Mouse (Mus musculus) hindbrain, embryonic 10.5 days (tissue): ENCODE measurements around the gene Gje1. TPM values are rescaled to one million over a fixed set of nuclear protein-coding genes. Genes with fewer than 3 reads are reported as not detected.

ENCODE experiments used
- DNase-seq: peaks from one replicate; pipeline ENCODE4 v3.0.0-alpha.2; 2017; ENCODE audit warnings: low spot score
- H3K27ac ChIP-seq: fragments of 300-500 bp; sonication (generic); 2 replicates; pipeline ENCODE4 v1.5.1; 2016; ENCODE audit warnings: mild to moderate bottlenecking, moderate library complexity
- H3K27me3 ChIP-seq: fragments of 300-500 bp; sonication (generic); 2 replicates; pipeline ENCODE4 v1.6.1; 2016; ENCODE audit warnings: mild to moderate bottlenecking; ENCODE audit not compliant: poor library complexity, insufficient read depth, severe bottlenecking
- H3K36me3 ChIP-seq: fragments of 300-500 bp; sonication (generic); 2 replicates; pipeline ENCODE4 v1.6.1; 2016; ENCODE audit warnings: mild to moderate bottlenecking, moderate library complexity
- H3K4me1 ChIP-seq: fragments of 300-500 bp; sonication (generic); replicated peaks from 2 replicates; pipeline ENCODE4 v1.6.1; 2016; ENCODE audit warnings: mild to moderate bottlenecking
- H3K4me3 ChIP-seq: fragments of 300-500 bp; sonication (generic); 2 replicates; pipeline ENCODE4 v1.5.1; 2016; ENCODE audit warnings: mild to moderate bottlenecking, moderate library complexity
- H3K9me3 ChIP-seq: fragments of 300-500 bp; sonication (generic); 2 replicates; pipeline ENCODE4 v1.6.1; 2016; ENCODE audit warnings: mild to moderate bottlenecking, moderate library complexity
- WGBS: fragments of 180-500 bp; shearing (Covaris S2); methylation state at CpG from one replicate; pipeline ENCODE4 v1.1.7; 2016; 5-methylcytosine and 5-hydroxymethylcytosine counted together
- polyA plus RNA-seq: library from polyadenylated mRNA; unstranded; fragments of >200 nt; fragmentation: Nextera tagmentation; extraction: Ambion mirVana; gene quantifications from 2 replicates; pipeline ENCODE4 v1.2.1, GENCODE M21; 2016

Gene Gje1
- polyA plus RNA-seq, result 0.11 TPM in 1 of 2 replicates, not detected in the other

- Histone ChIP-seq H3K27me3 (no peaks in the 10 kb centered on the region), H3K9me3 (no peaks in the 10 kb centered on the region), H3K4me3 (no peak within 1 kb of the TSS), H3K4me1 (no peaks in the 10 kb centered on the region), H3K27ac (no peak within 1 kb of the TSS), H3K36me3 (no peaks in the 10 kb centered on the region)
- DNase-seq, result no peak
- WGBS, result 55% methylated on average over 3 of the region's 3 CpGs
Measured at GRCm38 (mm10) chr10:14718114-14718513, at the start of gene Gje1. Gje1 (minus strand) TSS chr10:14718214.

- Histone ChIP-seq H3K4me3 (peak overlapping the region; percentile 53), H3K4me1 (peaks cover 4% of the 10 kb centered on the region; the same call in 1 of the 2 replicates), H3K9me3 (no peaks in the 10 kb centered on the region), H3K27ac (no peak overlapping the region), H3K36me3 (no peaks in the 10 kb centered on the region), H3K27me3 (peaks cover 14% of the 10 kb centered on the region)
- 26% methylated on average over 8 of the region's 8 CpGs for WGBS
- no peak for DNase-seq
Measured at GRCm38 (mm10) chr10:14760618-14761017, 42.6 kb upstream of the Gje1 start.

GRCm38 (mm10) chr10:14759665-14760558, 41.9 kb upstream of the Gje1 start:
- H3K9me3 ChIP-seq, result no peaks in the 10 kb centered on the region
- WGBS, result 3% methylated on average over 35 of the region's 35 CpGs
- H3K27ac ChIP-seq, result no peak overlapping the region
- H3K27me3 ChIP-seq, result peaks cover 14% of the 10 kb centered on the region
- DNase-seq, result peak; percentile 25
- peaks cover 4% of the 10 kb centered on the region; the same call in 1 of the 2 replicates for H3K4me1 ChIP-seq
- no peaks in the 10 kb centered on the region for H3K36me3 ChIP-seq
- H3K4me3 ChIP-seq, result peak overlapping the region; percentile 53

- DNase-seq, result no peak
- H3K36me3 ChIP-seq, result no peaks in the 10 kb centered on the region
- H3K4me3 ChIP-seq, result no peak overlapping the region
- H3K27ac ChIP-seq, result no peak overlapping the region
- no peaks in the 10 kb centered on the region for H3K27me3 ChIP-seq
- 9% methylated on average over 2 of the region's 2 CpGs for WGBS
- H3K4me1 ChIP-seq, result no peaks in the 10 kb centered on the region
- no peaks in the 10 kb centered on the region for H3K9me3 ChIP-seq
Measured at GRCm38 (mm10) chr10:14734285-14734684, 16.3 kb upstream of the Gje1 start.

GRCm38 (mm10) chr10:14725671-14726070, 7.7 kb upstream of the Gje1 start:
- no peaks in the 10 kb centered on the region for H3K36me3 ChIP-seq
- H3K4me3 ChIP-seq, result no peak overlapping the region
- H3K27ac ChIP-seq, result no peak overlapping the region
- DNase-seq, result no peak
- 79% methylated on average over 9 of the region's 9 CpGs for WGBS
- H3K27me3 ChIP-seq, result no peaks in the 10 kb centered on the region
- H3K4me1 ChIP-seq, result no peaks in the 10 kb centered on the region
- H3K9me3 ChIP-seq, result no peaks in the 10 kb centered on the region

GRCm38 (mm10) chr10:14705072-14706066, 12.6 kb downstream of the Gje1 start, which contains the start of the genes Vta1 and Nmbr:
Vta1 (minus strand) TSS chr10:14705560.
Nmbr (plus strand) TSS chr10:14705591.
- Histone ChIP-seq H3K4me1 (peaks cover 25% of the 10 kb centered on the region), H3K27me3 (no peaks in the 10 kb centered on the region), H3K9me3 (no peaks in the 10 kb centered on the region), H3K27ac (peak within 1 kb of the TSS; percentile 92), H3K36me3 (no peaks in the 10 kb centered on the region), H3K4me3 (peak within 1 kb of the TSS; percentile 88)
- peak; percentile 96 for DNase-seq
- under 1% methylated on average over 50 of the region's 50 CpGs for WGBS

GRCm38 (mm10) chr10:14703830-14704420, 14.1 kb downstream of the Gje1 start:
- H3K4me1 ChIP-seq, result peaks cover 25% of the 10 kb centered on the region
- 59% methylated on average over 4 of the region's 4 CpGs for WGBS
- no peaks in the 10 kb centered on the region for H3K36me3 ChIP-seq
- H3K27me3 ChIP-seq, result no peaks in the 10 kb centered on the region
- H3K4me3 ChIP-seq, result peak overlapping the region; percentile 88
- H3K9me3 ChIP-seq, result no peaks in the 10 kb centered on the region
- no peak for DNase-seq
- H3K27ac ChIP-seq, result peak overlapping the region; percentile 92

GRCm38 (mm10) chr10:14703239-14703638, 14.8 kb downstream of the Gje1 start:
- DNase-seq, result no peak
- H3K4me1 ChIP-seq, result peaks cover 26% of the 10 kb centered on the region
- peak overlapping the region; percentile 88 for H3K4me3 ChIP-seq
- H3K9me3 ChIP-seq, result no peaks in the 10 kb centered on the region
- 50% methylated on average over 1 of the region's 1 CpGs for WGBS
- no peaks in the 10 kb centered on the region for H3K27me3 ChIP-seq
- H3K36me3 ChIP-seq, result no peaks in the 10 kb centered on the region
- peak overlapping the region; percentile 92 for H3K27ac ChIP-seq

GRCm38 (mm10) chr10:14690349-14690748, 27.7 kb downstream of the Gje1 start:
- Histone ChIP-seq H3K4me3 (no peak overlapping the region), H3K36me3 (peaks cover 22% of the 10 kb centered on the region), H3K4me1 (no peaks in the 10 kb centered on the region), H3K27ac (no peak overlapping the region), H3K27me3 (no peaks in the 10 kb centered on the region), H3K9me3 (peaks cover 7% of the 10 kb centered on the region; the same call in 1 of the 2 replicates)
- 84% methylated on average over 3 of the region's 3 CpGs for WGBS
- DNase-seq, result no peak

GRCm38 (mm10) chr10:14688785-14689442, 29.1 kb downstream of the Gje1 start:
- Histone ChIP-seq H3K36me3 (peaks cover 35% of the 10 kb centered on the region), H3K9me3 (peaks cover 7% of the 10 kb centered on the region; the same call in 1 of the 2 replicates), H3K4me1 (no peaks in the 10 kb centered on the region), H3K27ac (no peak overlapping the region), H3K27me3 (no peaks in the 10 kb centered on the region), H3K4me3 (no peak overlapping the region)
- 94% methylated on average over 6 of the region's 6 CpGs for WGBS
- no peak for DNase-seq

- Histone ChIP-seq H3K9me3 (peaks cover 7% of the 10 kb centered on the region; the same call in 1 of the 2 replicates), H3K27ac (no peak overlapping the region), H3K4me3 (no peak overlapping the region), H3K4me1 (no peaks in the 10 kb centered on the region), H3K27me3 (no peaks in the 10 kb centered on the region), H3K36me3 (peaks cover 42% of the 10 kb centered on the region)
- 98% methylated on average over 1 of the region's 1 CpGs for WGBS
- DNase-seq, result no peak
Measured at GRCm38 (mm10) chr10:14685663-14686062, 32.4 kb downstream of the Gje1 start.

- 96% methylated on average over 2 of the region's 2 CpGs for WGBS
- no peaks in the 10 kb centered on the region for H3K4me1 ChIP-seq
- peaks cover 42% of the 10 kb centered on the region for H3K36me3 ChIP-seq
- no peak overlapping the region for H3K4me3 ChIP-seq
- no peak for DNase-seq
- H3K27me3 ChIP-seq, result no peaks in the 10 kb centered on the region
- no peak overlapping the region for H3K27ac ChIP-seq
- H3K9me3 ChIP-seq, result no peaks in the 10 kb centered on the region
Measured at GRCm38 (mm10) chr10:14666147-14666546, 51.9 kb downstream of the Gje1 start.
